9 mouse cellular contexts compared by ENCODE assay signal in genomic region chr8:126603241-126603947, GRCm38 (mm10). TPM values are rescaled to one million over a fixed set of nuclear protein-coding genes. Genes with fewer than 3 reads are reported as not detected.
DNase-seq lines count a peak whose midpoint lies in the region; ATAC-seq and TF ChIP-seq lines count a peak whose summit lies in the region.
"Had no signal": no experiment of that assay in that cellular context is flagged by ENCODE, and none has a peak within 500 bp of the region (broad histone marks: within the 10 kb centered on the region; RNA-seq: fewer than 3 reads in every experiment).

No protein-coding gene starts in this region.

- H3K9ac ChIP-seq in ES-Bruce4 (ENCODE audit: low read depth, poor library complexity, severe bottlenecking): peak overlapping the region; percentile 57
- H3K9ac ChIP-seq in heart, embryonic 11.5 days (ENCODE audit: low read depth, low read length): peak overlapping the region; percentile 49; the same call in 1 of the 2 replicates
- H3K9ac ChIP-seq in kidney, embryonic 16.5 days (replicated peaks; ENCODE audit: low read length): 0 out of 2 replicates have a peak overlapping the region, but pooled peaks have one; percentile 23

- TF ChIP-seq POLR2A in ES-Bruce4 (IDR thresholded peaks at IDR 0.05; ENCODE audit: insufficient read depth, low read length) (no peak), myocyte (IDR thresholded peaks at IDR 0.05; ENCODE audit: insufficient read length, low read depth) (no peak)

- TF ChIP-seq CTCF in ES-Bruce4 (IDR thresholded peaks at IDR 0.05; ENCODE audit: low read depth, low read length): no peak

- peak; percentile 95 for TF ChIP-seq EP300 in ES-Bruce4 (IDR thresholded peaks at IDR 0.05; ENCODE audit: insufficient read depth, low read depth, low read length)

- H3K27me3 ChIP-seq in ES-Bruce4 (ENCODE audit: control insufficient read depth, insufficient read depth, low read length, poor library complexity, severe bottlenecking) (no peaks in the 10 kb centered on the region), myocyte (ENCODE audit: control insufficient read depth, insufficient read depth, insufficient read length) (no peaks in the 10 kb centered on the region)
- no peaks in the 10 kb centered on the region for H3K27me3 ChIP-seq in heart, embryonic 11.5 days (ENCODE audit: control insufficient read depth, insufficient read depth, low read length)
- no peaks in the 10 kb centered on the region for H3K27me3 ChIP-seq in kidney, embryonic 16.5 days (ENCODE audit: insufficient read depth, low read length)
- H3K27me3 ChIP-seq: megakaryocyte, embryonic 14.5 days had no signal

- 37% methylated on average over 8 of the region's 8 CpGs for WGBS in heart, embryonic 11.5 days (ENCODE audit: insufficient replicate concordance)
- 22% methylated on average over 8 of the region's 8 CpGs for WGBS in kidney, embryonic 16.5 days

- peak overlapping the region; percentile 99 for H3K27ac ChIP-seq in ES-Bruce4 (ENCODE audit: insufficient read depth, low read length)
- peak overlapping the region; percentile 85 for H3K27ac ChIP-seq in heart, embryonic 11.5 days (ENCODE audit: low read depth, low read length)
- H3K27ac ChIP-seq in kidney, embryonic 16.5 days (ENCODE audit: low read length): peak overlapping the region; percentile 94

- H3ac ChIP-seq in myocyte (ENCODE audit: control insufficient read depth, insufficient read length): no peak overlapping the region

- peaks cover 31% of the 10 kb centered on the region for H3K9me3 ChIP-seq in ES-Bruce4 (replicated peaks; ENCODE audit: control insufficient read depth, insufficient read depth, low read length, poor library complexity, severe bottlenecking)
- no peaks in the 10 kb centered on the region for H3K9me3 ChIP-seq in heart, embryonic 11.5 days (replicated peaks; ENCODE audit: control insufficient read depth, low read length)
- H3K9me3 ChIP-seq in kidney, embryonic 16.5 days (ENCODE audit: low read length): no peaks in the 10 kb centered on the region
- H3K9me3 ChIP-seq: megakaryocyte, embryonic 14.5 days had no signal

- no peak overlapping the region for H3K4me3 ChIP-seq in ES-Bruce4 (ENCODE audit: low read depth, low read length)
- H3K4me3 ChIP-seq in heart, embryonic 11.5 days (ENCODE audit: low read depth, low read length): no peak overlapping the region
- H3K4me3 ChIP-seq in kidney, embryonic 16.5 days (ENCODE audit: low read length): no peak overlapping the region
- H3K4me3 ChIP-seq in myocyte: no peak overlapping the region
- H3K4me3 ChIP-seq: megakaryocyte, embryonic 14.5 days had no signal

- no peak for ATAC-seq in heart, embryonic 11.5 days (replicated peaks; ENCODE audit: insufficient number of reproducible peaks, low FRiP score, low TSS enrichment)
- ATAC-seq in kidney, embryonic 16.5 days (ENCODE audit: low FRiP score, low TSS enrichment): no peak

- peaks cover 2% of the 10 kb centered on the region for H3K4me1 ChIP-seq in ES-Bruce4 (ENCODE audit: control insufficient read depth, insufficient read depth, low read length)
- H3K4me1 ChIP-seq in heart, embryonic 11.5 days (ENCODE audit: control insufficient read depth, insufficient read depth, low read length): peaks cover 28% of the 10 kb centered on the region
- peaks cover 50% of the 10 kb centered on the region for H3K4me1 ChIP-seq in kidney, embryonic 16.5 days (ENCODE audit: insufficient read depth, low read length)

- H3K4me2 ChIP-seq in heart, embryonic 11.5 days: no peak overlapping the region
- no peak overlapping the region for H3K4me2 ChIP-seq in kidney, embryonic 16.5 days (replicated peaks; ENCODE audit: low read depth, low read length)
- H3K4me2 ChIP-seq in myocyte (ENCODE audit: low read depth): peak overlapping the region; percentile 51

- peak; percentile 70 for DNase-seq in embryo, embryonic 11 days
- DNase-seq in left cerebral cortex, adult 11 months (ENCODE audit: low spot score): no peak
- DNase-seq in adrenal gland, adult 18-20 months (ENCODE audit: low spot score in 2 of 2): no peak
- no peak for DNase-seq in left cerebral cortex, postnatal 36 days (ENCODE audit: low spot score in 2 of 2)

- H3K79me2 ChIP-seq in myocyte (ENCODE audit: control insufficient read depth, insufficient read depth): no peaks in the 10 kb centered on the region

- intact Hi-C loops in left cerebral cortex, postnatal 36 days (cut with DNase I): no loop called here

- H3K36me3 ChIP-seq in ES-Bruce4 (ENCODE audit: control insufficient read depth, insufficient read depth, low read length, poor library complexity, severe bottlenecking) (no peaks in the 10 kb centered on the region), myocyte (ENCODE audit: control insufficient read depth, insufficient read depth) (no peaks in the 10 kb centered on the region)
- H3K36me3 ChIP-seq in heart, embryonic 11.5 days (ENCODE audit: control insufficient read depth, insufficient read depth, low read length): no peaks in the 10 kb centered on the region
- no peaks in the 10 kb centered on the region for H3K36me3 ChIP-seq in kidney, embryonic 16.5 days (ENCODE audit: insufficient read depth, low read length)

TF ChIP-seq in myocyte, 11 proteins besides CTCF, POLR2A, EP300 and RAD21:
- TF ChIP-seq CEBPB (IDR thresholded peaks at IDR 0.05; ENCODE audit: insufficient read depth, poor library complexity, severe bottlenecking) (no peak), TCF12 (IDR thresholded peaks at IDR 0.05; ENCODE audit: insufficient read depth, poor library complexity, severe bottlenecking) (peak; percentile 64), SRF (IDR thresholded peaks at IDR 0.05; ENCODE audit: control insufficient read depth, insufficient read length, low read depth) (peak; percentile 55), MYOG (IDR thresholded peaks at IDR 0.05; ENCODE audit: control insufficient read depth in 1 of 3, insufficient read depth in 1 of 3, insufficient read length in 2 of 3, low read depth in 2 of 3) (peak in 2 of 3 experiments; percentile 35 to 39), USF1 (IDR thresholded peaks at IDR 0.05; ENCODE audit: low read depth) (no peak), MYOD1 (IDR thresholded peaks at IDR 0.05; ENCODE audit: control insufficient read depth in 1 of 3, insufficient read length in 2 of 3, low read depth in 2 of 3) (peak in 2 of 3 experiments; percentile 2 to 19), E2F4 (IDR thresholded peaks at IDR 0.05; ENCODE audit: insufficient read depth) (no peak)

RNA-seq across cellular contexts. Expression of gene Irf2bp2, which starts 9.6 kb away (rescaled TPM):
- polyA plus RNA-seq in ES-Bruce4 (2011; ENCODE audit: insufficient read depth, insufficient read length, low read depth, missing spikeins) (37.6 and 39.6 TPM in 2 replicates), myocyte (2012; fragmentation: generic; extraction: Trizol) (16.8 TPM)
- 5.9 and 6.5 TPM in 2 replicates for polyA plus RNA-seq in heart, embryonic 11.5 days (2014; fragmentation: Nextera tagmentation; extraction: Ambion mirVana)
- 11.5 and 12.1 TPM in 2 replicates for polyA plus RNA-seq in kidney, embryonic 16.5 days (2015; fragmentation: Nextera tagmentation; extraction: Ambion mirVana)
- 100 to 1,000 TPM; 118 to 119 TPM for total RNA-seq in adrenal gland, adult 18-20 months (2021)
- 10 to 100 TPM; 54.3 to 63.3 TPM for total RNA-seq in left cerebral cortex, postnatal 36 days (2021)
